Mouse (Mus musculus): ENCODE data around the gene Duox2. TPM values are rescaled to one million over a fixed set of nuclear protein-coding genes. Genes with fewer than 3 reads are reported as not detected.

Gene Duox2
- polyA plus RNA-seq, 1 experiment from 2014 or later: not detected

DNA sequence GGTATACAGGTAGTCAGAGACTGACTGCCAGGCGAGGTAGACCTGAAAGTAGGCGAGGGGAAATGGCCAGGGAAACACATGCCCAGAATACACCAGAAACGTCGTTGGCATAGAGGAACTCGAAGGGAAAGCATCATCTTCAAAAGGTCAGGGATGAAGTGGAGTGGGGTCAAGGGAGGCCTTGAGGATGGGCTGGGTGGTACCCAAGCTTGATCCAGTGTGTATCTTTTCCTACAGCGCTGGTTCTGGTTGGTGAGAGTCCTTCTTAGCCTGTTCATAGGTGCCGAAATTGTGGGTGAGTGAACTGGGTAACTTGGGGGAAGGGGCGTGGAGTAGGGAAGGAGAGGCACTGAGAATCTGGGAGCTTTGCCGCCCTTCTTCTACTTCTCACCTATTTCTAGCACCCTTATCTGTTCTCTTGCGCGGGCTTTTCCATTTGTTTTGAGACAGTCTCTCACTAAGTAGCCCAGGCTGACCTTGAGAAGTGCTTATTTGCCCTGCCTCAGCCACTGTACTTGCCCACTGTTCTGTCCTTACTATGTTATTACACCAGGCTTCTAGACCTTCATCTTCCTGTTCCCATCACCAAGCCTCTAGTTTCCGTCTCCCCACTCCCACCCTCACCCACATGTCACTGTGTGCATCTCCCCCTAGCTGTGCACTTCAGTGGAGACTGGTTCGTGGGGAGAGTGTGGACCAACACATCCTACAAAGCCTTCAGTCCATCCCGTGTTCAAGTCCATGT, 1.8 kb upstream of the Duox2 start:
- peaks cover 99% of the 10 kb centered on the region for H3K27me3 ChIP-seq (ENCODE audit: low read depth, poor library complexity, severe bottlenecking)
- peak; percentile 35 for DNase-seq (ENCODE audit: low spot score)
- H3K36me3 ChIP-seq: no peaks in the 10 kb centered on the region
- H3K4me1 ChIP-seq: peaks cover 40% of the 10 kb centered on the region
- WGBS: 7% methylated on average over 14 of the region's 14 CpGs
- H3K27ac ChIP-seq: no peak overlapping the region
- no peaks in the 10 kb centered on the region for H3K9me3 ChIP-seq (replicated peaks)
- H3K4me3 ChIP-seq: no peak overlapping the region

DNA sequence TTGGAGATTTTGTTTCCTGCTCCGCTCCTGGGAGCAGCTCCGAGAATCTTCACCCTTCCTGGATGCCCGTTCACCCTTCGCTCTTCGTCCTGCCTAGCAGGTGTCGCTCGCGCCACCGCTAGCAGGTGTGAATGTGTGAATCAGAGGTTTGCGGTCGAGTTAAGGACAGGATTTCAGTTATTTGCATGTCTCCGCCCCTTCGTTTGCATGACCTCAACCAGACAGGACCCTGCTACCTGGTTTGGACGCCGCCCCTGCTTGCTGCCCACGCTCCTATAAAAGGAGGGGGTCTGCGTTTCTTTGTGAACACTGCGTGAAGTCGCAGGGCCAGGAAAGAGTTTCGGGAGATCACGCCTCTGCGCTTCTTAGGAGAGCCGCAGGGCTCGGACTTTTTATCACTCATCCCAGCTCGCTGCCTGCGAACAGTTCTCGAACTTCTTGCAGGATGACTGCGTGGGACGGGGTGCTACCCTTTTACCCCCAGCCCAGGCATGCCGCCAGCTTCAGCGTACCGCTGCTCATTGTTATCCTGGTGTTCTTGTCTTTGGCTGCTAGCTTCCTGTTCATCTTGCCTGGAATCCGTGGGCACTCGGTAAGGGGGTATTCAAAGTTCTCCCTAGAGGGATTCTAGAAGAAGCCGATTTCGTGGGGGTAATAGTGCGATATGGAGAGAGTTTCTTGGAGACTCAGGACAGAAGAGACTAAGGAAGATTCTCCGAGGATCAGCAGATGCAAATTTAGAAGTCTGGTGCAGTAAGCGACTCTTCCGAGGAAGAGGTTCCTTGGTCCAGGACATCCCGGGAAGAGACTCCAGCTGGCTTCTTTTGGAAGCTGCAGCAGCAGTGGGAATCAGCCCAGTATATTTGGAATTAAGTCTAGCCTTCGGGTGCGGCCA, 594 bp upstream of the Duox2 start, which contains the start of gene Duoxa2:
TSS of gene Duoxa2 (plus strand) at position 305 of the 895 bp plus-strand sequence.
- Histone ChIP-seq H3K4me1 (peaks cover 47% of the 10 kb centered on the region), H3K9me3 (replicated peaks) (no peaks in the 10 kb centered on the region), H3K27ac (no peak within 1 kb of the TSS), H3K36me3 (no peaks in the 10 kb centered on the region), H3K4me3 (peak within 1 kb of the TSS; percentile 40), H3K27me3 (ENCODE audit: low read depth, poor library complexity, severe bottlenecking) (peaks cover 100% of the 10 kb centered on the region)
- 2% methylated on average over 43 of the region's 43 CpGs for WGBS
- peak; percentile 52 for DNase-seq (ENCODE audit: low spot score)

GRCm38 (mm10) chr2:122297271-122298095, 766 bp downstream of the Duox2 start:
- peak; percentile 65 for DNase-seq (ENCODE audit: low spot score)
- Histone ChIP-seq H3K27me3 (ENCODE audit: low read depth, poor library complexity, severe bottlenecking) (peaks cover 100% of the 10 kb centered on the region), H3K36me3 (no peaks in the 10 kb centered on the region), H3K4me3 (peak overlapping the region; percentile 13), H3K27ac (no peak overlapping the region), H3K4me1 (peaks cover 47% of the 10 kb centered on the region), H3K9me3 (replicated peaks) (no peaks in the 10 kb centered on the region)
- under 1% methylated on average over 35 of the region's 35 CpGs for whole genome bisulfite sequencing

DNA sequence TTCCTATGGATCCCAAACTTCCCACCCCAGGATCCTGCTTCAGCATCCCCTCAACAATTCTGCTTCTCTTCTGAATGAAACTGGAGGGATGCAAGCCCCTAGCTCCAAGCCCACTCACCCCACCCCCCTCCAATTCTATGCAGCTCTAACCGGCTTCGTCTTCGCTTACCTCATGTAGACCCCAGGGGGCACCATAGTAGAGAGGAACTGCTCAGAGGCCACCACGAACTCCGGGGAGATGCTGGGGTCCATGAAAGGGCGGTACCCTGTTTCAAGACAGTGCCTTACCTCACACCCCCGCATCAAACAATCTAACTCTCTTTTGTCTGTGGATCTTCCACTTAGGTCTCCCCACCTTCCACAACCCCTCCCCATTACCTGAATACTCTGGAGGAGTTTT, 3.3 kb downstream of the Duox2 start:
- H3K27ac ChIP-seq: no peak overlapping the region
- peak; percentile 31 for DNase-seq (ENCODE audit: low spot score)

GRCm38 (mm10) chr2:122286137-122286536, 12.1 kb downstream of the Duox2 start:
- no peaks in the 10 kb centered on the region for H3K9me3 ChIP-seq (replicated peaks)
- H3K36me3 ChIP-seq: no peaks in the 10 kb centered on the region
- 69% methylated on average over 7 of the region's 7 CpGs for WGBS
- no peaks in the 10 kb centered on the region for H3K4me1 ChIP-seq
- H3K4me3 ChIP-seq: no peak overlapping the region
- H3K27ac ChIP-seq: no peak overlapping the region
- DNase-seq (ENCODE audit: low spot score): no peak
- H3K27me3 ChIP-seq (ENCODE audit: low read depth, poor library complexity, severe bottlenecking): peaks cover 4% of the 10 kb centered on the region; the same call in 1 of the 2 replicates

More for the DNA sequence above, 3.3 kb downstream of the Duox2 start:
- WGBS: 3% methylated on average over 7 of the region's 7 CpGs
- Histone ChIP-seq H3K4me1 (peaks cover 34% of the 10 kb centered on the region), H3K36me3 (no peaks in the 10 kb centered on the region), H3K4me3 (no peak overlapping the region), H3K27me3 (ENCODE audit: low read depth, poor library complexity, severe bottlenecking) (peaks cover 85% of the 10 kb centered on the region), H3K9me3 (replicated peaks) (no peaks in the 10 kb centered on the region)

- Histone ChIP-seq H3K27ac (no peak overlapping the region), H3K9me3 (replicated peaks) (no peaks in the 10 kb centered on the region), H3K36me3 (no peaks in the 10 kb centered on the region), H3K27me3 (ENCODE audit: low read depth, poor library complexity, severe bottlenecking) (no peaks in the 10 kb centered on the region), H3K4me1 (no peaks in the 10 kb centered on the region), H3K4me3 (no peak overlapping the region)
- 86% methylated on average over 9 of the region's 9 CpGs for WGBS
- no peak for DNase-seq (ENCODE audit: low spot score)
Measured at GRCm38 (mm10) chr2:122284091-122284490, 14.2 kb downstream of the Duox2 start.

GRCm38 (mm10) chr2:122278769-122279168, 19.5 kb downstream of the Duox2 start:
- Histone ChIP-seq H3K36me3 (no peaks in the 10 kb centered on the region), H3K27ac (no peak overlapping the region), H3K27me3 (ENCODE audit: low read depth, poor library complexity, severe bottlenecking) (no peaks in the 10 kb centered on the region), H3K9me3 (replicated peaks) (no peaks in the 10 kb centered on the region), H3K4me3 (no peak overlapping the region), H3K4me1 (0 out of 2 replicates have a peak, but pooled peaks cover 2% of the 10 kb centered on the region)
- DNase-seq (ENCODE audit: low spot score): no peak
- WGBS: 92% methylated on average over 3 of the region's 3 CpGs

DNA sequence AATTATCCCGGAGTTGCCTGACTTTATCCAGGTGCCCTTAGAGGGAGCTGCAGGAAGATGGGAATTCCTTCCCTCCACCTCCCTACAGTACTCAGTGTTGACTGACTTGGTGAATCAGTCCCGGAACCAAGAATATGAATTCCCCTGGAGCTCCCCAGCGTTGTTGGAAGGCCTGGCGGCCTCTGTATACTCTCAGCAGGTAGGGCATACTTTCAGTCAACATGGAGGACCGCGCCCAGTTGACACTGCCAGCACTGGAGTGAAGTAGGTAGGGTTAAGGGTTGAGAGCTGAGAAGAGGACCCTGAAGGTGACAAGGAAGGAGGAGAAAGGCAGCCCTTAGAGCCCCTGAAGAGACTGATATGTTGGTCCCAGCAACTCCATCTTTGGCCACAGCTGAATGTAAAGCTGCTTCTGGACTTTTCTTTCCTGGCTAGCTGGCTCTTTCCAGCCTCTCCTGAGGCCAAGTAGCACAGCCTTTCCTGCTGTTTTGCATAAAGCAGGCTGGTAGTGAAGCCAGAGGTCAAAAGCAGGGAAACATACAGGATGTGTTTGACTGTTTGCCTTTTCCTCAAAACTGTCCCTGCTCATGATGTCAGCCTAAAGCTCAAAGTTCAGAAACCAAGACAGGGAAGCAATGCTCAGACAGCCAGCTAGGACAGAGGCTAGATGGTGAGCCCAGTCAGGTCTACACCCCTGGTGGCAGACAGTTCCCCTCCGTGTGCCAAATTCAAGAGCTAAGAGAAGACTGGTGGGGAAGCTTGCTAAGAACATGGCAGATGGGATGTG, 31.6 kb downstream of the Duox2 start:
- DNase-seq (ENCODE audit: low spot score): no peak
- Histone ChIP-seq H3K4me1 (peaks cover 4% of the 10 kb centered on the region; the same call in 1 of the 2 replicates), H3K36me3 (no peaks in the 10 kb centered on the region), H3K27me3 (ENCODE audit: low read depth, poor library complexity, severe bottlenecking) (no peaks in the 10 kb centered on the region), H3K4me3 (no peak overlapping the region), H3K27ac (no peak overlapping the region), H3K9me3 (replicated peaks) (no peaks in the 10 kb centered on the region)
- 91% methylated on average over 7 of the region's 7 CpGs for WGBS

- Histone ChIP-seq H3K4me1 (peaks cover 4% of the 10 kb centered on the region; the same call in 1 of the 2 replicates), H3K9me3 (replicated peaks) (no peaks in the 10 kb centered on the region), H3K27ac (no peak overlapping the region), H3K27me3 (ENCODE audit: low read depth, poor library complexity, severe bottlenecking) (no peaks in the 10 kb centered on the region), H3K4me3 (no peak overlapping the region), H3K36me3 (no peaks in the 10 kb centered on the region)
- 81% methylated on average over 3 of the region's 3 CpGs for WGBS
- no peak for DNase-seq (ENCODE audit: low spot score)
Measured at GRCm38 (mm10) chr2:122264690-122265089, 33.6 kb downstream of the Duox2 start.

- Histone ChIP-seq H3K4me1 (peaks cover 4% of the 10 kb centered on the region; the same call in 1 of the 2 replicates), H3K4me3 (no peak overlapping the region), H3K27me3 (ENCODE audit: low read depth, poor library complexity, severe bottlenecking) (no peaks in the 10 kb centered on the region), H3K27ac (no peak overlapping the region), H3K9me3 (replicated peaks) (no peaks in the 10 kb centered on the region), H3K36me3 (no peaks in the 10 kb centered on the region)
- DNase-seq (ENCODE audit: low spot score): no peak
- WGBS: 90% methylated on average over 5 of the region's 5 CpGs
Measured at GRCm38 (mm10) chr2:122260729-122261128, 37.5 kb downstream of the Duox2 start.

- H3K27me3 ChIP-seq (ENCODE audit: low read depth, poor library complexity, severe bottlenecking): no peaks in the 10 kb centered on the region
- H3K36me3 ChIP-seq: no peaks in the 10 kb centered on the region
- no peaks in the 10 kb centered on the region for H3K4me1 ChIP-seq
- H3K9me3 ChIP-seq (replicated peaks): no peaks in the 10 kb centered on the region
- no peak overlapping the region for H3K27ac ChIP-seq
- no peak overlapping the region for H3K4me3 ChIP-seq
- DNase-seq (ENCODE audit: low spot score): no peak
- 97% methylated on average over 5 of the region's 5 CpGs for WGBS
Measured at GRCm38 (mm10) chr2:122255997-122256396, 42.3 kb downstream of the Duox2 start.

DNA sequence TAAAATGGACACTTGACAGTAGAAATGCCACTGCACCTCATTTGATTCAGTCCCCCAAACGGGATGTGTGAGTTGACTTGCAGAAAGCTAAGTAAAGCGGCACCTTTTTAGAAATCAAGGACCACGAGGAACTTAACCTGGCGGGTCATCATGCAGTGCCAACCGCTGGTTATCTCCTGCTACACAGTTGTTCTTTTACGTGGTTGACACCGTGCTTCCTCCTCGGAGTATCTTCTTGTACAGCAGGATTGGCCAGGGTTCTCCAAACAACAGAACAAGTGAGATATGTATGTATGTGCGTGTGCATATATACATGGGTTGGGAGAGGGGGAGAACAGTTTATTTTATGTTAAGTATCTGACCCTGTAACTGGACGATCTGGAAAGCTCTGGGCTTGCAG, 50.5 kb downstream of the Duox2 start:
- Histone ChIP-seq H3K27me3 (ENCODE audit: low read depth, poor library complexity, severe bottlenecking) (no peaks in the 10 kb centered on the region), H3K9me3 (replicated peaks) (no peaks in the 10 kb centered on the region), H3K4me3 (no peak overlapping the region), H3K27ac (no peak overlapping the region), H3K4me1 (no peaks in the 10 kb centered on the region), H3K36me3 (no peaks in the 10 kb centered on the region)
- WGBS: 88% methylated on average over 10 of the region's 10 CpGs
- DNase-seq (ENCODE audit: low spot score): no peak

All from limb, embryonic 10.5 days (tissue).